Mouse (Mus musculus) hindbrain, embryonic 16.5 days (tissue): Measurements from ENCODE around the gene Lgr5. TPM values are rescaled to one million over a fixed set of nuclear protein-coding genes. Genes with fewer than 3 reads are reported as not detected.
A peak's percentile ranks its signal among the peaks of the same experiment; 100 is the strongest.

ENCODE experiments used
- ATAC-seq: fragments of 200-750 bp; cut with Nextera tagmentation; 2 replicates; pipeline ENCODE4 v1.8.0; 2017; ENCODE audit warnings: moderate TSS enrichment, moderate library complexity
- H3K27ac ChIP-seq: fragments of 300-500 bp; sonication (generic); 2 replicates; pipeline ENCODE4 v1.5.1; 2014; ENCODE audit warnings: low read depth, mild to moderate bottlenecking, control low read depth, low read length, moderate library complexity
- H3K27me3 ChIP-seq: fragments of 300-500 bp; sonication (generic); replicated peaks from 2 replicates; pipeline ENCODE4 v1.6.1; 2014; ENCODE audit warnings: low read length; ENCODE audit not compliant: control insufficient read depth, insufficient read depth
- H3K36me3 ChIP-seq: fragments of 300-500 bp; sonication (generic); 2 replicates; pipeline ENCODE4 v1.6.1; 2014; ENCODE audit warnings: mild to moderate bottlenecking, low read length, moderate library complexity, mixed read lengths; ENCODE audit not compliant: control insufficient read depth, insufficient read depth
- H3K4me1 ChIP-seq: fragments of 300-500 bp; sonication (generic); 2 replicates; pipeline ENCODE4 v1.6.1; 2014; ENCODE audit warnings: low read depth, low read length; ENCODE audit not compliant: control insufficient read depth, insufficient read depth
- H3K4me2 ChIP-seq: fragments of 300-500 bp; sonication (generic); 2 replicates; pipeline ENCODE4 v1.6.1; 2014; ENCODE audit warnings: mild to moderate bottlenecking, low read length, control low read depth, moderate library complexity
- H3K4me3 ChIP-seq: fragments of 300-500 bp; sonication (generic); 2 replicates; pipeline ENCODE4 v1.5.1; 2014; ENCODE audit warnings: mild to moderate bottlenecking, low read length, control low read depth, moderate library complexity
- H3K9ac ChIP-seq: fragments of 300-500 bp; sonication (generic); 2 replicates; pipeline ENCODE4 v1.6.1; 2014; ENCODE audit warnings: low read depth, mild to moderate bottlenecking, control low read depth, low read length, moderate library complexity
- H3K9me3 ChIP-seq: fragments of 300-500 bp; sonication (generic); 2 replicates; pipeline ENCODE4 v1.6.1; 2014; ENCODE audit warnings: mild to moderate bottlenecking, low read length, moderate library complexity; ENCODE audit not compliant: control insufficient read depth
- WGBS: fragments of 180-500 bp; shearing (Covaris S2); extraction: QIAGEN DNeasy Blood & Tissue Kit; methylation state at CpG from one replicate; pipeline ENCODE4 v1.1.7; 2014; 5-methylcytosine and 5-hydroxymethylcytosine counted together
- polyA plus RNA-seq: library from polyadenylated mRNA; unstranded; fragments of >200 nt; fragmentation: Nextera tagmentation; extraction: Ambion mirVana; gene quantifications from 2 replicates; pipeline ENCODE4 v1.2.1, GENCODE M21; 2015

Lgr5 gene
- polyA plus RNA-seq, 1 experiment from 2014 or later = 2.8 TPM

DNA sequence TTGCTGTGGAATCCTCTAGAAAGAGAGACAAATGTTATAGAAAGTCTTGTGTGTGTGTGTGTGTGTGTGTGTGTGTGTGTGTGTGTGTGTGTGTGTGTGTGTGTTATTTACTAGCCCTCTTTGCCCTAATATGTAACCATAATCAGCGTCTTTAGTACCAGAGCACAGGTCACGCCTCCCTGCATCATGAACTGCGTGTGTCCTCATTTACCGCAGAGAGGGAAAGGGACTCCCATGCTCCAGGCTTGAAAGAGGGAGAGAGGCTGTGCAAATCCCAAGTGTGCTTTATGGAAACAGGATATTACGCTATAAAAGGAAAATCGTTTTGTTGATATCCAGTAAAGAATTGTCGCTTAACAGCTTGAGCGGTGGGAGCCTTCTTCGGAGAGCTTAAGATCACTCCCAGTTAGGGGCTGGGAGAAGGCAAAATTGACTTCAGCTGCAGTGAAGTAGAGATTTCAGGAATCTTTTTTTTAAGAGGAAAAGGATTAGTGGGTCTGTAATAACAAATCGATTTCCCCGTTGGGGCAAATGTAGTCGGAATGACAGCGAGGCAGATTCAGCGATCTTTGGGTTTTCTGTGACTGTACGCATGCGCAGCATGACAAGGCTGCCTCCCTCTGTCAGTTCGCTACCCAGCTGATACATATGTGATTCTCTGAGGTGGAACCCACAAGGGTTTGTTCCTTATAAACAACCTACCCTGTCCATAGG, 116.8 kb downstream of the Lgr5 start:
- 31% methylated on average over 17 of the region's 17 CpGs for WGBS
- no peaks in the 10 kb centered on the region for H3K27me3 ChIP-seq
- peak overlapping the region; percentile 44 for H3K4me2 ChIP-seq
- peak overlapping the region; percentile 13; the same call in 1 of the 2 replicates for H3K9ac ChIP-seq
- H3K4me3 ChIP-seq = peak overlapping the region; percentile 37
- no peaks in the 10 kb centered on the region for H3K9me3 ChIP-seq
- peaks cover 3% of the 10 kb centered on the region; the same call in 1 of the 2 replicates for H3K4me1 ChIP-seq
- no peaks in the 10 kb centered on the region for H3K36me3 ChIP-seq
- ATAC-seq = peak; percentile 58
- peak overlapping the region; percentile 41; the same call in 1 of the 2 replicates for H3K27ac ChIP-seq

DNA sequence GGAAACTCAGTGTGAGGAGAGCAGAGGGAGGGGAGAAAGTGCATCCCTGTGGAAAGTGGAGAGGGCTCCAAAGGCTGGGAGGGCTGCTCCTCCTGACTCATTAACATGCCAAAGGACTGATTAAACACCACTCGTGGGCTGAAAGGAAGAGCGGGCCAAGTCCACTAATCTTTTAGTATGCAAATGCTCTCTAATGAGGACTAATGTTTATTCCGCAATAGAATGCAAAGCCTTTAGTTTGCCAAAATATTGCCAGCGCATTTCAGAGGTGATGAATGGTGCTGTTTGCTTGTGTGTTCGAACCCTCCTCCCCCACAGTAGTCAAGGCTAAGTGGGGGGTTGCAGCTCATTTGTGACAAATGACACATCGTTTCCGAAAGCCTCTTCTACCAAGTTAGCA, 118.5 kb downstream of the Lgr5 start:
- no peak overlapping the region; the same call in 1 of the 2 replicates for H3K27ac ChIP-seq
- H3K36me3 ChIP-seq = no peaks in the 10 kb centered on the region
- peak; percentile 95 for ATAC-seq
- no peak overlapping the region for H3K4me2 ChIP-seq
- 12% methylated on average over 7 of the region's 7 CpGs for WGBS
- H3K9me3 ChIP-seq = no peaks in the 10 kb centered on the region
- H3K4me1 ChIP-seq = peaks cover 3% of the 10 kb centered on the region; the same call in 1 of the 2 replicates
- H3K4me3 ChIP-seq = no peak overlapping the region
- no peak overlapping the region for H3K9ac ChIP-seq
- no peaks in the 10 kb centered on the region for H3K27me3 ChIP-seq

GRCm38 (mm10) chr10:115468632-115469031, 118.9 kb downstream of the Lgr5 start:
- Histone ChIP-seq H3K27ac (peak overlapping the region; percentile 68), H3K4me3 (no peak overlapping the region), H3K36me3 (no peaks in the 10 kb centered on the region), H3K9me3 (no peaks in the 10 kb centered on the region), H3K4me1 (peaks cover 3% of the 10 kb centered on the region; the same call in 1 of the 2 replicates), H3K27me3 (no peaks in the 10 kb centered on the region), H3K4me2 (no peak overlapping the region), H3K9ac (no peak overlapping the region)
- ATAC-seq = peak; percentile 34; the same call in 1 of the 2 replicates
- WGBS = 36% methylated on average over 7 of the region's 7 CpGs

DNA sequence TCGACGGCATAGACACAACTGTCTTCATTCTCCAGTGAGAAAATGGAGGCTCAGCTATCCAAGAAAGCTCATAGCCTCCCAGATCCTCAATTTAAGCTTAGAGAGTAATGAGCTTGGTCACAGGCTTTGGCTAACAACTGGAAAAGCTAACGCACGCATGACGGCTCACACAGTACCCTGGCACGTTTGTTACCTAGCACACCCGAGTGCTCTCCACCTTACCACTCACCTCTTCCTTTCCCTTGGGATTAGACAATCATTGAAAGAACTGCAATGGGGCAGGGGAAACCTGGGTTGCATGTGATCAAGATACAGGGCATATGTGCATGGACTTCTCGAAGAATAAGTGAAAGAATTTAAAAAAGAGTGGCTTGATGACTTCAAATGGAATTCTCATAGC, 119.6 kb downstream of the Lgr5 start:
- no peak overlapping the region for H3K4me3 ChIP-seq
- WGBS = 85% methylated on average over 8 of the region's 8 CpGs
- no peaks in the 10 kb centered on the region for H3K9me3 ChIP-seq
- no peak for ATAC-seq
- H3K9ac ChIP-seq = no peak overlapping the region
- H3K27me3 ChIP-seq = no peaks in the 10 kb centered on the region
- H3K27ac ChIP-seq = no peak overlapping the region
- no peaks in the 10 kb centered on the region for H3K36me3 ChIP-seq
- no peak overlapping the region for H3K4me2 ChIP-seq
- H3K4me1 ChIP-seq = peaks cover 3% of the 10 kb centered on the region; the same call in 1 of the 2 replicates

DNA sequence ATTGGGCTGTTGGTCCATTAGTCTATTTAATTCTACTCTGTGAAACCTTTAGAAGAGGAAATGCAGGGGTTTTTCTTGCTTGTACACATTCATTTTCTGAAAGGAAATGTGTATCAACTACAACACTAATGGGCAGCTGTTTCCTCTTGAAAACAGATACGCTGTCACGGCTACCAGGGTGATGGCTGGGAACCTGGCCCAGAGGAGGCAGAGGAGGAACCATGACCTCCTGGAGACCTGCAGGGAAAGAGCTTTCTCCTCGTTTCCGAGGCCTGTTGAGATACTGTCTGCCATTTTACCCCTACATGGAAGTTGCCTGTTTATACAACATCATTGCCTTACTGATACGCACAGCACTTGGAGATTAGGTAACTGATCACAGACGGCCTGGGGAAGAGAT, 121.8 kb downstream of the Lgr5 start:
- H3K4me1 ChIP-seq = peaks cover 3% of the 10 kb centered on the region; the same call in 1 of the 2 replicates
- no peak overlapping the region for H3K4me2 ChIP-seq
- no peaks in the 10 kb centered on the region for H3K9me3 ChIP-seq
- 74% methylated on average over 6 of the region's 6 CpGs for WGBS
- H3K4me3 ChIP-seq = no peak overlapping the region
- ATAC-seq = no peak
- H3K27ac ChIP-seq = no peak overlapping the region
- H3K9ac ChIP-seq = no peak overlapping the region
- no peaks in the 10 kb centered on the region for H3K36me3 ChIP-seq
- no peaks in the 10 kb centered on the region for H3K27me3 ChIP-seq

DNA sequence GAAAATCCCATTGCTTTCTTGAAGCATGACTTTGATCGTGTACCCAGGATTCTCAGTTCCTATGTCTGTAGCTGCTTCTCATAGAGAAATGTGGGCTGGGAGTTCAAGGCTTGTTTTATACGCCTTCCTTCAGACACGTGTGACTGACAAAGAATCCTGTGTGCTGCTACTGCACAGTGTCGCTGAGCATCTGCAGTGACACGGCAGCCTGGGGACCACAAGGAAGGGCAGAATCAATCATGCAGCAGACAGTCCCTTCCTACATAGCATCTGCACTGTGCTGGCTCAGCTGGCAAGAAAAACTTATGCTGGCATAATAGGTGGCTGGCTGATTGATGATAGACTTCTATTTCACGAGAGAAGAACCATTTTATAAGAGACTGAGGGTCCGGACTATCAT, 122.5 kb downstream of the Lgr5 start:
- Histone ChIP-seq H3K9ac (no peak overlapping the region), H3K27me3 (no peaks in the 10 kb centered on the region), H3K4me3 (no peak overlapping the region), H3K27ac (no peak overlapping the region), H3K9me3 (no peaks in the 10 kb centered on the region), H3K4me2 (no peak overlapping the region), H3K4me1 (peaks cover 3% of the 10 kb centered on the region; the same call in 1 of the 2 replicates), H3K36me3 (no peaks in the 10 kb centered on the region)
- WGBS = 68% methylated on average over 7 of the region's 7 CpGs
- peak; percentile 60; the same call in 1 of the 2 replicates for ATAC-seq

GRCm38 (mm10) chr10:115462646-115463045, 124.9 kb downstream of the Lgr5 start:
- H3K4me1 ChIP-seq = no peaks in the 10 kb centered on the region
- no peak overlapping the region for H3K4me2 ChIP-seq
- no peaks in the 10 kb centered on the region for H3K9me3 ChIP-seq
- H3K36me3 ChIP-seq = no peaks in the 10 kb centered on the region
- no peak overlapping the region for H3K4me3 ChIP-seq
- no peak for ATAC-seq
- 78% methylated on average over 5 of the region's 5 CpGs for WGBS
- H3K27ac ChIP-seq = no peak overlapping the region
- H3K27me3 ChIP-seq = no peaks in the 10 kb centered on the region
- no peak overlapping the region for H3K9ac ChIP-seq

DNA sequence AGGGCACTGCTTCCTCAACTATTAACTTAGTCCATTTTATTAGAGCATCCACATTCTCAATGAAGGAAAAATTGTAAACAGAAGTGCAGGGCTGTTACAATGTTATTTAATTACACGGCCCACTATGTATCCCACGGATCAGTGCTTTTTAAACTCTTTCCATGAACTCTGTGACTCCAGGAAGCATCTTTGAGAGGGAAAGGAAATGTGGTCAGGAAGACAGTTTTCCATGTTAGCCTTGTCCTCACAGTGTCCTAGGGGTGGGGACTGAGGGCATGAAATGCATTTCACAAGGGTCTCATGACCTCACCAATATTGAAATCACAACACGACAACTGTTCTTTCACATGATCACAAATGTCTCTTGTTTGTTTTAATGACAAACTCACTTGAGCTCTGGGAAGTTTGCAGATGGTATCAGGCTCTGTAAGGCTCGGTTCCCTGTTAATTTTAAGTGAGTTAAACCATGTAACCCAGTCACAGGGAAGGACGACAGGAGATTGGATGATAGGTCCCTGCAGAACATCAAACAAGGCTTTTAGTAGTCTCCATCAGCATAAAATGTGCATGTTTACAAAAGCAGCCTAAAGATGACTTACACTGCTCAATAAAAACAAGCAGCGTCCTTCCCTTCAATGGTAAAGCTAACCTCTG, 130.1 kb downstream of the Lgr5 start:
- no peak overlapping the region for H3K4me3 ChIP-seq
- H3K27me3 ChIP-seq = no peaks in the 10 kb centered on the region
- WGBS = 66% methylated on average over 6 of the region's 6 CpGs
- no peak overlapping the region for H3K9ac ChIP-seq
- no peak overlapping the region for H3K4me2 ChIP-seq
- no peaks in the 10 kb centered on the region for H3K9me3 ChIP-seq
- no peak overlapping the region for H3K27ac ChIP-seq
- no peaks in the 10 kb centered on the region for H3K4me1 ChIP-seq
- H3K36me3 ChIP-seq = no peaks in the 10 kb centered on the region
- ATAC-seq = no peak

DNA sequence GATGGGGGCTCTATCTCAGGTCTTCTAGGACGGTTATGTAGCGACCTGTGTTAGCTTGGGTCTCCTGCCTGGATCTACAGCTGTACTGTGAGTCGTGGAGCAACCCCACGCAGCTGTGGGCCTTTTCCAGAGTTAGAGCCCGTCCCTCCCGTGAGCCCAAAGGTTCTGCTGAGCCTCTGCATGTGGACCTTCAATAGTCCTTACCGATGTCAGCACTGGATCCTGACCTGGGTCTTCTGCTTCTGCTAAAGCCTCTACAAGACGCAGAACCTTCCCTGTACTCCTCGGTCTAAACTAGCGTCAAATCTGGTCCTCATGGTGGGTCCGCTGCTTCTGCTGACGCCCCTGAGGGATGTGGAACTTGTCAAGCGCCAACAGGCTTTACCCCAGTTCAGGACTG, 139.0 kb downstream of the Lgr5 start:
- Histone ChIP-seq H3K4me3 (no peak overlapping the region), H3K4me2 (no peak overlapping the region), H3K4me1 (no peaks in the 10 kb centered on the region), H3K27me3 (no peaks in the 10 kb centered on the region), H3K27ac (no peak overlapping the region), H3K9me3 (peaks cover 6% of the 10 kb centered on the region), H3K9ac (no peak overlapping the region), H3K36me3 (no peaks in the 10 kb centered on the region)
- no peak for ATAC-seq
- WGBS = 94% methylated on average over 13 of the region's 13 CpGs
